8 mouse cellular contexts compared by ENCODE assay signal in the genomic region with DNA sequence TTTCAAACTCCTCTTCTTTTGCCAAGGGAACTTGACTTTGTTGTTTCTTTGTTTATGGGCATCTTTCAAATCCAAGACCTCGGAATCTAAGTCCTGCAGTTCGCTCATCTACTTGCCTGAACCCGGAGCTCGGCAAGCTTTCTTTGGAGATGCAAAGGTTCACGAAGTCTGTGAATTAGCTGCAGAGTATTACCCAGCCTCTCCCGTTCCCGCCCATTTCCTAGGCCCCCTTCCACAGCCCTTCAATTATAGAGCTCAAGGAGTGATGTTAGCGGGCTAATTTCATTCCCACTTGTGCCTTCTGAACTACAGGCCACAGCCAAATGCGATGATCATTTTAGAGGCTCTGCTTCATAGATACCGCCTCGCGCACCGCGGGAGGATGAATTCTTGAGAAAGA. TPM values are rescaled to one million over a fixed set of nuclear protein-coding genes. Genes with fewer than 3 reads are reported as not detected.
DNase-seq lines count a peak whose midpoint lies in the region; ATAC-seq and TF ChIP-seq lines count a peak whose summit lies in the region.

No protein-coding gene starts in this region.

- TF ChIP-seq POLR2A in liver, adult 2 months (IDR thresholded peaks at IDR 0.05; ENCODE audit: extremely low read depth, insufficient read depth, low read length) = no peak

- no peak for DNase-seq in liver, adult 2 months (ENCODE audit: extremely low read depth, low read depth, low spot score)
- no peak for DNase-seq in liver
- no peak for DNase-seq in liver, embryonic 13.5 days
- DNase-seq in c-Kit-positive CD71-positive TER-119-positive erythroid progenitor cells, embryonic 14.5 days (ENCODE audit: low spot score) = no peak

- H3K4me3 ChIP-seq in liver, adult 2 months (ENCODE audit: insufficient read depth, low read depth, low read length) = peak overlapping the region; percentile 5; the same call in 1 of the 2 replicates
- peak overlapping the region; percentile 93 for H3K4me3 ChIP-seq in embryonic facial prominence, embryonic 12.5 days
- peak overlapping the region; percentile 96 for H3K4me3 ChIP-seq in heart, embryonic 15.5 days
- peak overlapping the region; percentile 94 for H3K4me3 ChIP-seq in liver, embryonic 13.5 days (replicated peaks)
- H3K4me3 ChIP-seq in stomach, embryonic 15.5 days (replicated peaks) = peak overlapping the region; percentile 89

- H3K9me3 ChIP-seq in embryonic facial prominence, embryonic 12.5 days = no peaks in the 10 kb centered on the region
- H3K9me3 ChIP-seq in heart, embryonic 15.5 days (replicated peaks) = no peaks in the 10 kb centered on the region
- no peaks in the 10 kb centered on the region for H3K9me3 ChIP-seq in liver, embryonic 13.5 days (replicated peaks)
- H3K9me3 ChIP-seq in stomach, embryonic 15.5 days = no peaks in the 10 kb centered on the region

- ATAC-seq in embryonic facial prominence, embryonic 12.5 days (ENCODE audit: insufficient number of reproducible peaks, insufficient read depth, low FRiP score, low TSS enrichment) = peak; percentile 35; the same call in 1 of the 2 replicates
- ATAC-seq in heart, embryonic 15.5 days (replicated peaks; ENCODE audit: insufficient number of reproducible peaks, insufficient read depth, low FRiP score, low read depth) = peak; percentile 34; the same call in 1 of the 2 replicates
- no peak for ATAC-seq in liver, embryonic 13.5 days (ENCODE audit: low read depth)
- ATAC-seq in stomach, embryonic 15.5 days (ENCODE audit: insufficient read depth, low FRiP score, low read depth) = peak; percentile 11; the same call in 1 of the 2 replicates
- no peak for ATAC-seq in inflammation-experienced regulatory T-cells, adult 6 months

- H3K36me3 ChIP-seq in liver, adult 2 months (ENCODE audit: control insufficient read depth, insufficient read depth, low read length) = no peaks in the 10 kb centered on the region
- H3K36me3 ChIP-seq in embryonic facial prominence, embryonic 12.5 days = no peaks in the 10 kb centered on the region
- no peaks in the 10 kb centered on the region for H3K36me3 ChIP-seq in heart, embryonic 15.5 days
- peaks cover 8% of the 10 kb centered on the region; the same call in 1 of the 2 replicates for H3K36me3 ChIP-seq in liver, embryonic 13.5 days
- no peaks in the 10 kb centered on the region for H3K36me3 ChIP-seq in stomach, embryonic 15.5 days

- no peaks in the 10 kb centered on the region for H3K4me1 ChIP-seq in liver, adult 2 months (ENCODE audit: control insufficient read depth, insufficient read depth, low read length)
- peaks cover 8% of the 10 kb centered on the region for H3K4me1 ChIP-seq in embryonic facial prominence, embryonic 12.5 days
- H3K4me1 ChIP-seq in heart, embryonic 15.5 days (replicated peaks) = peaks cover 25% of the 10 kb centered on the region
- H3K4me1 ChIP-seq in liver, embryonic 13.5 days (replicated peaks) = peaks cover 54% of the 10 kb centered on the region
- H3K4me1 ChIP-seq in stomach, embryonic 15.5 days = peaks cover 22% of the 10 kb centered on the region

- TF ChIP-seq CTCF in liver, adult 2 months (IDR thresholded peaks at IDR 0.05; ENCODE audit: low read depth, low read length) = no peak

- H3K27ac ChIP-seq in liver, adult 2 months (replicated peaks; ENCODE audit: insufficient read depth, low read depth, low read length) = no peak overlapping the region
- peak overlapping the region; percentile 82 for H3K27ac ChIP-seq in embryonic facial prominence, embryonic 12.5 days
- H3K27ac ChIP-seq in heart, embryonic 15.5 days = peak overlapping the region; percentile 68
- H3K27ac ChIP-seq in liver, embryonic 13.5 days = peak overlapping the region; percentile 37; the same call in 1 of the 2 replicates
- peak overlapping the region; percentile 75; the same call in 1 of the 2 replicates for H3K27ac ChIP-seq in stomach, embryonic 15.5 days

- 0 out of 2 replicates have a peak, but pooled peaks cover 2% of the 10 kb centered on the region for H3K27me3 ChIP-seq in liver, adult 2 months (ENCODE audit: control insufficient read depth, insufficient read depth, low read length)
- no peaks in the 10 kb centered on the region for H3K27me3 ChIP-seq in embryonic facial prominence, embryonic 12.5 days
- H3K27me3 ChIP-seq in heart, embryonic 15.5 days = no peaks in the 10 kb centered on the region
- no peaks in the 10 kb centered on the region for H3K27me3 ChIP-seq in liver, embryonic 13.5 days
- H3K27me3 ChIP-seq in stomach, embryonic 15.5 days (replicated peaks) = no peaks in the 10 kb centered on the region

- H3K9ac ChIP-seq in liver, adult 2 months (ENCODE audit: low read depth, low read length) = no peak overlapping the region
- peak overlapping the region; percentile 40; the same call in 1 of the 2 replicates for H3K9ac ChIP-seq in embryonic facial prominence, embryonic 12.5 days
- peak overlapping the region; percentile 38; the same call in 1 of the 2 replicates for H3K9ac ChIP-seq in heart, embryonic 15.5 days
- H3K9ac ChIP-seq in liver, embryonic 13.5 days = peak overlapping the region; percentile 59
- no peak overlapping the region for H3K9ac ChIP-seq in stomach, embryonic 15.5 days

- no peaks in the 10 kb centered on the region for H3K79me2 ChIP-seq in liver, adult 2 months (ENCODE audit: control insufficient read depth, insufficient read depth, low read length)

- 2% methylated on average over 14 of the region's 14 CpGs for WGBS in liver, adult 2 months
- 0% methylated on average over 14 of the region's 14 CpGs for WGBS in embryonic facial prominence, embryonic 12.5 days
- WGBS in heart, embryonic 15.5 days = 1% methylated on average over 14 of the region's 14 CpGs
- WGBS in liver, embryonic 13.5 days (ENCODE audit: insufficient replicate concordance) = under 1% methylated on average over 14 of the region's 14 CpGs
- 0% methylated on average over 14 of the region's 14 CpGs for WGBS in stomach, embryonic 15.5 days

- H3K4me2 ChIP-seq in embryonic facial prominence, embryonic 12.5 days (replicated peaks) = peak overlapping the region; percentile 78
- peak overlapping the region; percentile 86 for H3K4me2 ChIP-seq in heart, embryonic 15.5 days
- peak overlapping the region; percentile 84 for H3K4me2 ChIP-seq in liver, embryonic 13.5 days
- H3K4me2 ChIP-seq in stomach, embryonic 15.5 days = peak overlapping the region; percentile 76

RNA-seq across cellular contexts. Expression of gene Rab8b, which starts 0.5 kb away (rescaled TPM):
- 4.1 and 4.3 TPM in 2 replicates for total RNA-seq in liver, adult 2 months (2014; rRNA removed)
- polyA plus RNA-seq in liver, adult 2 months (2012; rRNA removed) = 0.85 and 1.4 TPM in 2 replicates
- 22.0 and 23.7 TPM in 2 replicates for polyA plus RNA-seq in embryonic facial prominence, embryonic 12.5 days (2016; fragmentation: Nextera tagmentation; extraction: Ambion mirVana)
- polyA plus RNA-seq in heart, embryonic 15.5 days (2015; fragmentation: Nextera tagmentation; extraction: Ambion mirVana) = 14.3 and 18.5 TPM in 2 replicates
- polyA plus RNA-seq in liver, embryonic 13.5 days (2015; fragmentation: Nextera tagmentation; extraction: Ambion mirVana) = 30.9 and 38.0 TPM in 2 replicates
- 24.8 and 25.0 TPM in 2 replicates for polyA plus RNA-seq in stomach, embryonic 15.5 days (2015; fragmentation: Nextera tagmentation; extraction: Ambion mirVana)
- 100 to 1,000 TPM; 140 to 229 (median 170) TPM for polyA plus RNA-seq in inflammation-experienced regulatory T-cells, adult 6 months (2017; shearing (Covaris generic))

RNA-seq across cellular contexts. Expression of gene Rps27l, which starts 25.9 kb away (rescaled TPM):
- total RNA-seq in liver, adult 2 months (2014; rRNA removed) = 474 and 535 TPM in 2 replicates
- 84.6 and 99.6 TPM in 2 replicates for polyA plus RNA-seq in liver, adult 2 months (2012; rRNA removed)
- 620 and 633 TPM in 2 replicates for polyA plus RNA-seq in embryonic facial prominence, embryonic 12.5 days (2016; fragmentation: Nextera tagmentation; extraction: Ambion mirVana)
- polyA plus RNA-seq in heart, embryonic 15.5 days (2015; fragmentation: Nextera tagmentation; extraction: Ambion mirVana) = 404 and 516 TPM in 2 replicates
- polyA plus RNA-seq in liver, embryonic 13.5 days (2015; fragmentation: Nextera tagmentation; extraction: Ambion mirVana) = 702 and 803 TPM in 2 replicates
- 840 and 853 TPM in 2 replicates for polyA plus RNA-seq in stomach, embryonic 15.5 days (2015; fragmentation: Nextera tagmentation; extraction: Ambion mirVana)
- 100 to 1,000 TPM; 143 to 443 (median 185) TPM for polyA plus RNA-seq in inflammation-experienced regulatory T-cells, adult 6 months (2017; shearing (Covaris generic))

RNA-seq across cellular contexts. Expression of gene Lactb, which starts 55.3 kb away (rescaled TPM):
- total RNA-seq in liver, adult 2 months (2014; rRNA removed) = 37.0 and 41.4 TPM in 2 replicates
- 24.4 and 33.6 TPM in 2 replicates for polyA plus RNA-seq in liver, adult 2 months (2012; rRNA removed)
- 10.2 and 10.7 TPM in 2 replicates for polyA plus RNA-seq in embryonic facial prominence, embryonic 12.5 days (2016; fragmentation: Nextera tagmentation; extraction: Ambion mirVana)
- polyA plus RNA-seq in heart, embryonic 15.5 days (2015; fragmentation: Nextera tagmentation; extraction: Ambion mirVana) = 5.6 and 6.0 TPM in 2 replicates
- 6.4 and 6.7 TPM in 2 replicates for polyA plus RNA-seq in liver, embryonic 13.5 days (2015; fragmentation: Nextera tagmentation; extraction: Ambion mirVana)
- polyA plus RNA-seq in stomach, embryonic 15.5 days (2015; fragmentation: Nextera tagmentation; extraction: Ambion mirVana) = 9.5 and 10.5 TPM in 2 replicates
- polyA plus RNA-seq in inflammation-experienced regulatory T-cells, adult 6 months (2017; shearing (Covaris generic)) = 1 to 10 TPM; 2.3 to 4.4 (median 3.4) TPM

Comparison
In these comparisons a context has a peak if more than half of its experiments do, and no peak if none do; other contexts are left out.
1. H3K9ac ChIP-seq: peak in embryonic facial prominence, embryonic 12.5 days (single experiment), heart, embryonic 15.5 days (single experiment) and liver, embryonic 13.5 days (single experiment); none in liver, adult 2 months (single experiment) and stomach, embryonic 15.5 days (single experiment).
2. H3K4me3 ChIP-seq: peak in every context shown above with its lines; median percentile 96 in heart, embryonic 15.5 days; 94 in liver, embryonic 13.5 days; 93 in embryonic facial prominence, embryonic 12.5 days; 89 in stomach, embryonic 15.5 days; 5 in liver, adult 2 months.
3. ATAC-seq: peak in embryonic facial prominence, embryonic 12.5 days (single experiment), heart, embryonic 15.5 days (single experiment) and stomach, embryonic 15.5 days (single experiment); none in liver, embryonic 13.5 days (single experiment) and inflammation-experienced regulatory T-cells, adult 6 months (single experiment).
4. Peak in every context shown above with its lines, with median percentiles within 50 percentile points of each other: H3K4me2 ChIP-seq.